Mouse (Mus musculus) hindbrain, embryonic 16.5 days (tissue): ENCODE results near the gene Apobec2. TPM values are rescaled to one million over a fixed set of nuclear protein-coding genes. Genes with fewer than 3 reads are reported as not detected.

Experiments
- ATAC-seq: fragments of 200-750 bp; cut with Nextera tagmentation; 2 replicates; pipeline ENCODE4 v1.8.0; 2017; ENCODE audit warnings: moderate TSS enrichment, moderate library complexity
- H3K27ac ChIP-seq: fragments of 300-500 bp; sonication (generic); 2 replicates; pipeline ENCODE4 v1.5.1; 2014; ENCODE audit warnings: low read depth, mild to moderate bottlenecking, control low read depth, low read length, moderate library complexity
- H3K27me3 ChIP-seq: fragments of 300-500 bp; sonication (generic); replicated peaks from 2 replicates; pipeline ENCODE4 v1.6.1; 2014; ENCODE audit warnings: low read length; ENCODE audit not compliant: control insufficient read depth, insufficient read depth
- H3K36me3 ChIP-seq: fragments of 300-500 bp; sonication (generic); 2 replicates; pipeline ENCODE4 v1.6.1; 2014; ENCODE audit warnings: mild to moderate bottlenecking, low read length, moderate library complexity, mixed read lengths; ENCODE audit not compliant: control insufficient read depth, insufficient read depth
- H3K4me1 ChIP-seq: fragments of 300-500 bp; sonication (generic); 2 replicates; pipeline ENCODE4 v1.6.1; 2014; ENCODE audit warnings: low read depth, low read length; ENCODE audit not compliant: control insufficient read depth, insufficient read depth
- H3K4me2 ChIP-seq: fragments of 300-500 bp; sonication (generic); 2 replicates; pipeline ENCODE4 v1.6.1; 2014; ENCODE audit warnings: mild to moderate bottlenecking, low read length, control low read depth, moderate library complexity
- H3K4me3 ChIP-seq: fragments of 300-500 bp; sonication (generic); 2 replicates; pipeline ENCODE4 v1.5.1; 2014; ENCODE audit warnings: mild to moderate bottlenecking, low read length, control low read depth, moderate library complexity
- H3K9ac ChIP-seq: fragments of 300-500 bp; sonication (generic); 2 replicates; pipeline ENCODE4 v1.6.1; 2014; ENCODE audit warnings: low read depth, mild to moderate bottlenecking, control low read depth, low read length, moderate library complexity
- H3K9me3 ChIP-seq: fragments of 300-500 bp; sonication (generic); 2 replicates; pipeline ENCODE4 v1.6.1; 2014; ENCODE audit warnings: mild to moderate bottlenecking, low read length, moderate library complexity; ENCODE audit not compliant: control insufficient read depth
- WGBS: fragments of 180-500 bp; shearing (Covaris S2); extraction: QIAGEN DNeasy Blood & Tissue Kit; methylation state at CpG from one replicate; pipeline ENCODE4 v1.1.7; 2014; 5-methylcytosine and 5-hydroxymethylcytosine counted together
- polyA plus RNA-seq: library from polyadenylated mRNA; unstranded; fragments of >200 nt; fragmentation: Nextera tagmentation; extraction: Ambion mirVana; gene quantifications from 2 replicates; pipeline ENCODE4 v1.2.1, GENCODE M21; 2015

Gene Apobec2
- polyA plus RNA-seq, 1 experiment from 2014 or later, result 0.88 TPM

GRCm38 (mm10) chr17:48376102-48376501, 56.6 kb downstream of the Apobec2 start:
- Histone ChIP-seq H3K27me3 (no peaks in the 10 kb centered on the region), H3K27ac (no peak overlapping the region), H3K4me1 (no peaks in the 10 kb centered on the region), H3K9ac (no peak overlapping the region), H3K4me3 (no peak overlapping the region), H3K9me3 (no peaks in the 10 kb centered on the region), H3K36me3 (no peaks in the 10 kb centered on the region), H3K4me2 (no peak overlapping the region)
- no peak for ATAC-seq
- WGBS, result 100% methylated on average over 1 of the region's 1 CpGs

GRCm38 (mm10) chr17:48372987-48373386, 59.7 kb downstream of the Apobec2 start:
- Histone ChIP-seq H3K4me2 (no peak overlapping the region), H3K36me3 (no peaks in the 10 kb centered on the region), H3K9ac (no peak overlapping the region), H3K27me3 (no peaks in the 10 kb centered on the region), H3K27ac (no peak overlapping the region), H3K9me3 (no peaks in the 10 kb centered on the region), H3K4me3 (no peak overlapping the region), H3K4me1 (no peaks in the 10 kb centered on the region)
- ATAC-seq, result no peak
- WGBS, result 82% methylated on average over 8 of the region's 8 CpGs

GRCm38 (mm10) chr17:48371621-48372020, 61.1 kb downstream of the Apobec2 start:
- Histone ChIP-seq H3K27ac (no peak overlapping the region), H3K27me3 (no peaks in the 10 kb centered on the region), H3K9ac (no peak overlapping the region), H3K4me1 (no peaks in the 10 kb centered on the region), H3K36me3 (no peaks in the 10 kb centered on the region), H3K9me3 (no peaks in the 10 kb centered on the region), H3K4me3 (no peak overlapping the region), H3K4me2 (no peak overlapping the region)
- ATAC-seq, result no peak

Other genes with a start within 250 kb of the Apobec2 start
- not detected in 2 replicates for gene Trem1, start 200.2 kb downstream of the Apobec2 start, polyA plus RNA-seq
- gene Trem3, start 185.2 kb downstream of the Apobec2 start, polyA plus RNA-seq, result not detected in 2 replicates
- 0.17 and 0.59 TPM in 2 replicates for gene Treml4, start 168.6 kb downstream of the Apobec2 start, polyA plus RNA-seq
- 0.27 TPM in 1 of 2 replicates, not detected in the other for gene Treml2, start 133.4 kb downstream of the Apobec2 start, polyA plus RNA-seq
- 0.06 and 0.14 TPM in 2 replicates for gene B430306N03Rik, start 116.8 kb downstream of the Apobec2 start, polyA plus RNA-seq
- gene Trem2, start 86.5 kb downstream of the Apobec2 start, polyA plus RNA-seq, result 4.5 and 6.7 TPM in 2 replicates
- 0.49 and 0.76 TPM in 2 replicates for gene Treml1, start 73.0 kb downstream of the Apobec2 start, polyA plus RNA-seq
- 8.9 and 10.6 TPM in 2 replicates for gene Nfya, start 23.0 kb downstream of the Apobec2 start, polyA plus RNA-seq
- 33.2 and 34.3 TPM in 2 replicates for gene Oard1, start 22.9 kb downstream of the Apobec2 start, polyA plus RNA-seq
- gene Tspo2, start 18.6 kb upstream of the Apobec2 start, polyA plus RNA-seq, result 0.93 and 1.6 TPM in 2 replicates
- 0.15 and 0.39 TPM in 2 replicates for gene Unc5cl, start 22.0 kb upstream of the Apobec2 start, polyA plus RNA-seq